Mouse (Mus musculus) embryonic facial prominence, embryonic 11.5 days (tissue): ENCODE data around the gene Bphl. TPM values are rescaled to one million over a fixed set of nuclear protein-coding genes. Genes with fewer than 3 reads are reported as not detected.
A peak's percentile ranks its signal among the peaks of the same experiment; 100 is the strongest.
"Not testable (repeated sequence)": the region's sequence is repeated elsewhere in the genome, so short reads cannot be mapped to it uniquely, and the experiment has no call there.

Experiments used
- ATAC-seq: fragments of 200-750 bp; cut with Nextera tagmentation; replicated peaks from 2 replicates; pipeline ENCODE4 v1.8.0; 2017; ENCODE audit warnings: low read depth; ENCODE audit not compliant: insufficient number of reproducible peaks, low FRiP score, low TSS enrichment
- DNase-seq: peaks from one replicate; pipeline ENCODE4 v3.0.0-alpha.2; 2015; ENCODE audit warnings: low spot score
- H3K27ac ChIP-seq: fragments of 300-500 bp; sonication (generic); replicated peaks from 2 replicates; pipeline ENCODE4 v1.5.1; 2014; ENCODE audit warnings: mild to moderate bottlenecking, low read depth, low read length, control low read depth
- H3K27me3 ChIP-seq: fragments of 300-500 bp; sonication (generic); 2 replicates; pipeline ENCODE4 v1.6.1; 2014; ENCODE audit warnings: mild to moderate bottlenecking, low read length, moderate library complexity, mixed read lengths; ENCODE audit not compliant: control insufficient read depth, insufficient read depth
- H3K36me3 ChIP-seq: fragments of 300-500 bp; sonication (generic); replicated peaks from 2 replicates; pipeline ENCODE4 v1.6.1; 2014; ENCODE audit warnings: low read depth, mild to moderate bottlenecking, low read length, moderate library complexity, mixed read lengths; ENCODE audit not compliant: control insufficient read depth, insufficient read depth
- H3K4me1 ChIP-seq: fragments of 300-500 bp; sonication (generic); 2 replicates; pipeline ENCODE4 v1.6.1; 2014; ENCODE audit warnings: low read length, mixed read lengths; ENCODE audit not compliant: control insufficient read depth, insufficient read depth
- H3K4me2 ChIP-seq: fragments of 300-500 bp; sonication (generic); 2 replicates; pipeline ENCODE4 v1.6.1; 2014; ENCODE audit warnings: low read depth, mild to moderate bottlenecking, control low read depth, low read length, moderate library complexity
- H3K4me3 ChIP-seq: fragments of 300-500 bp; sonication (generic); 2 replicates; pipeline ENCODE4 v1.5.1; 2014; ENCODE audit warnings: low read depth, low read length, control low read depth
- H3K9ac ChIP-seq: fragments of 300-500 bp; sonication (generic); replicated peaks from 2 replicates; pipeline ENCODE4 v1.6.1; 2014; ENCODE audit warnings: mild to moderate bottlenecking, control low read depth, low read length
- H3K9me3 ChIP-seq: fragments of 300-500 bp; sonication (generic); replicated peaks from 2 replicates; pipeline ENCODE4 v1.6.1; 2016; ENCODE audit warnings: mild to moderate bottlenecking, low read length, inconsistent platforms, mixed read lengths; ENCODE audit not compliant: control insufficient read depth
- WGBS: fragments of 180-500 bp; shearing (Covaris S2); extraction: QIAGEN DNeasy Blood & Tissue Kit; methylation state at CpG from one replicate; pipeline ENCODE4 v1.1.7; 2014; 5-methylcytosine and 5-hydroxymethylcytosine counted together
- polyA plus RNA-seq: library from polyadenylated mRNA; unstranded; fragments of >200 nt; fragmentation: Nextera tagmentation; extraction: Ambion mirVana; gene quantifications from 2 replicates; pipeline ENCODE4 v1.2.1, GENCODE M21; 2014

Bphl gene
- polyA plus RNA-seq, 1 experiment from 2014 or later, result 42.8 TPM

- no peaks in the 10 kb centered on the region for H3K9me3 ChIP-seq
- H3K4me1 ChIP-seq, result no peaks in the 10 kb centered on the region
- no peaks in the 10 kb centered on the region for H3K27me3 ChIP-seq
- no peak overlapping the region for H3K27ac ChIP-seq
- H3K4me2 ChIP-seq, result no peak overlapping the region
- 69% methylated on average over 9 of the region's 9 CpGs for WGBS
- ATAC-seq (no peak), DNase-seq (no peak)
- H3K36me3 ChIP-seq, result no peaks in the 10 kb centered on the region
- no peak overlapping the region for H3K9ac ChIP-seq
- no peak overlapping the region for H3K4me3 ChIP-seq
Observed at GRCm38 (mm10) chr13:34084026-34084750, 46.8 kb downstream of the Bphl start.

GRCm38 (mm10) chr13:34087052-34087812, 49.8 kb downstream of the Bphl start:
- no peak for DNase-seq
- Histone ChIP-seq H3K4me1 (no peaks in the 10 kb centered on the region), H3K36me3 (no peaks in the 10 kb centered on the region), H3K27ac (no peak overlapping the region), H3K9me3 (no peaks in the 10 kb centered on the region), H3K4me3 (no peak overlapping the region), H3K4me2 (no peak overlapping the region), H3K27me3 (no peaks in the 10 kb centered on the region), H3K9ac (no peak overlapping the region)
- WGBS, result 67% methylated on average over 7 of the region's 7 CpGs
- ATAC-seq, result no peak

GRCm38 (mm10) chr13:34088201-34088649, 50.8 kb downstream of the Bphl start:
- H3K27me3 ChIP-seq, H3K9ac ChIP-seq, H3K4me3 ChIP-seq, H3K4me2 ChIP-seq, H3K9me3 ChIP-seq, DNase-seq, H3K4me1 ChIP-seq, H3K27ac ChIP-seq, H3K36me3 ChIP-seq: not testable (repeated sequence)
- WGBS, result 68% methylated on average over 5 of the region's 5 CpGs
- peak; percentile 42; the same call in 1 of the 2 replicates for ATAC-seq

- WGBS, result 52% methylated on average over 7 of the region's 7 CpGs
- Histone ChIP-seq H3K27me3 (no peaks in the 10 kb centered on the region), H3K4me1 (no peaks in the 10 kb centered on the region), H3K27ac (no peak overlapping the region), H3K4me2 (no peak overlapping the region), H3K4me3 (no peak overlapping the region), H3K9ac (no peak overlapping the region), H3K36me3 (no peaks in the 10 kb centered on the region), H3K9me3 (no peaks in the 10 kb centered on the region)
- peak; percentile 81; the same call in 1 of the 2 replicates for ATAC-seq
- DNase-seq, result peak; percentile 45
Observed at GRCm38 (mm10) chr13:34088871-34089288, 51.5 kb downstream of the Bphl start.

DNA sequence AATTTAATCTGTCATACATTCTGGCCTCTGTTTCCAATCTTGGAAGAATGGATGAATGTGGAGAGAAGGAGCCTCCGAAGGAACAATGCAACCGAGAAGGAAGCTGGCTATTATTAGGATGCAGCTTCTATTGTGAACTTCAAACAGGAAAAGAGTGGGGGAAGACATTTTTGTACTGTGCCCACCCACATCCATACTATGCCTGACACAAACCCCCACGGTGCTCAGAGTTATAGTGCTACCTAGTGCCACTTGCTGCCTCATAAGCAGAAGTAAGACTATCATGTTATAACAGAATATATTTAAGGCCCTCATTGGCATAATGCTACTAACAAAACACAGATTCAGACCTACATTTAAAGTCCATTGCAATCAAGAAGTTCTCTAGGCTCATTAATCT, 52.0 kb downstream of the Bphl start:
- Histone ChIP-seq H3K27ac (no peak overlapping the region), H3K9me3 (no peaks in the 10 kb centered on the region), H3K36me3 (no peaks in the 10 kb centered on the region), H3K4me1 (no peaks in the 10 kb centered on the region), H3K9ac (no peak overlapping the region), H3K4me3 (no peak overlapping the region), H3K4me2 (no peak overlapping the region), H3K27me3 (no peaks in the 10 kb centered on the region)
- 55% methylated on average over 3 of the region's 3 CpGs for WGBS
- ATAC-seq (no peak), DNase-seq (no peak)

DNA sequence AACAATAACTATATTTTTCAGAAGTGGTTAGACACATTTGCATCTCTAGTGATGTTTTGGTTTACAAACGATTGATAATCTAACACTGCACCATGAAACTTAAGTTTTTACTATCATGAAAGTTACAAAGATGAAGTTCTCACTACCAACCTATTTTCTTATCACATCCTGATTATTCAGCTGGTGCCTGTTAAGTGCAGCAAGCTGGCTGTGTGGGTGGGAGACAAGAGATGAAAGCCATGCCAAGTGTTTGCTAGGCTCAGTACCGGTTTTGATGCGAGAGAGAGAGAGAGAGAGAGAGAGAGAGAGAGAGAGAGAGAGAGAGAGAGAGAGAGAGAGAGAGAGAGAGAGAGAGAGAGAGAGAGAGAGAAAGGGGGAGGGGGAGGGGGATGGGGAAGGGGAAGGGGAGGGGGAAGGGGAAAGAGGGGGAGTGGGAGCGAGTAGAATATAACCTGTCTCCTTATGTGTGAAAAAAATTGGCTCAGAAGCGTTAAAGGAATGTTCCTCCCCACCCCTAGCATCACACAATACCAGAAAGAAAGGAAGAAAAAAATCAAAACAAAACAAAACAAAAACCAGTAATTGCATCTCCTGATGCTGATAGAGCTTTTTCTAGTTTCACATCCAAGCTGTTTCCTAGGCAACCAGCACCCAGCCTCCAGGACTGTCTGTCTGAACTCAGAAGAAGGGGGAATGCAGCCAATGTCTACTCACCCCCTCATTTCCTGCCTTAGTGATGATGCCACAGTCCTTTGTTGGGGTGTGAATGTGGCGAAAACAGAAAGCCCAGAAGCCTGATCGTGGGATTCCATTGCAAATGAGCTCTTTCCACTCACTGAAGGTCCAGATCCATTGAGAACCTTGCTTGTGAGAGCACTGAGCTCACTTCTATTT, 58.4 kb downstream of the Bphl start:
- Histone ChIP-seq H3K4me3 (no peak overlapping the region), H3K4me2 (no peak overlapping the region), H3K9ac (no peak overlapping the region), H3K27me3 (no peaks in the 10 kb centered on the region), H3K36me3 (no peaks in the 10 kb centered on the region), H3K27ac (no peak overlapping the region), H3K9me3 (no peaks in the 10 kb centered on the region), H3K4me1 (no peaks in the 10 kb centered on the region)
- ATAC-seq (0 out of 2 replicates have a peak, but pooled peaks have one; percentile 70), DNase-seq (peak; percentile 26)
- WGBS, result 45% methylated on average over 7 of the region's 7 CpGs

- Histone ChIP-seq H3K27ac (no peak overlapping the region), H3K9ac (no peak overlapping the region), H3K4me3 (no peak overlapping the region), H3K9me3 (no peaks in the 10 kb centered on the region), H3K4me2 (no peak overlapping the region), H3K4me1 (no peaks in the 10 kb centered on the region), H3K27me3 (no peaks in the 10 kb centered on the region), H3K36me3 (no peaks in the 10 kb centered on the region)
- DNase-seq, result no peak
- 51% methylated on average over 4 of the region's 4 CpGs for WGBS
- no peak for ATAC-seq
Observed at GRCm38 (mm10) chr13:34096455-34096854, 59.1 kb downstream of the Bphl start.
